Mouse (Mus musculus): ENCODE measurements around the gene Ubn1.

DNA sequence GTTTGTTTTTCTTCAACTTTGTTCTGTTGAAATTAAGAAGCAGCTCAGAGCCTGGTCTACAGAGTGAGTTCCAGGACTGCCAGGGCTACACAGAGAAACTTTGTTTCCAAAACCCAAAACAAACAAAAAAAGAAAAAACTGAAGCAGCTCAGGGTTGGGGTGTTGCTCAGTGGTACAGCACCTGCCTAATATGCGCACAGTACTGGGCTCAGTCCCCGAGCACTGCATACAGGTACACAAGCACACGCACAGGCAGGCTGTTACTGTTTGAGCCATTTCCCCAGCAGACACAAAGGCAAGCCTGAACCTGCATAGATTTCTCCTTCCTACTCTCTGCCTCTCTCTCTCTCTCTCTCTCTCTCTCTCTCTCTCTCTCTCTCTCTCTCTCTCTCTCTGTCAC lies 61.2 kb downstream of the Ubn1 start:
- no peak for TF ChIP-seq CTCF (IDR thresholded peaks at IDR 0.05; ENCODE audit: low read depth, low read length)
- TF ChIP-seq POLR2A (IDR thresholded peaks at IDR 0.05; ENCODE audit: extremely low read depth, insufficient read depth, low read length), result no peak
